In genomic region chr13:35833941-35834340, GRCm38 (mm10) we compare ENCODE assay signal across 17 mouse cellular contexts.
DNase-seq lines count a peak whose midpoint lies in the region; ATAC-seq and TF ChIP-seq lines count a peak whose summit lies in the region.
"Had no signal": no experiment of that assay in that cellular context is flagged by ENCODE, and none has a peak within 500 bp of the region (broad histone marks: within the 10 kb centered on the region; RNA-seq: fewer than 3 reads in every experiment).

No protein-coding gene starts in this region.

- no peak for TF ChIP-seq POLR2A in myocyte (IDR thresholded peaks at IDR 0.05; ENCODE audit: insufficient read length, low read depth)

- no peaks in the 10 kb centered on the region for H3K27me3 ChIP-seq in embryonic facial prominence, embryonic 13.5 days
- no peaks in the 10 kb centered on the region for H3K27me3 ChIP-seq in embryonic facial prominence, embryonic 10.5 days (replicated peaks; ENCODE audit: low read depth, poor library complexity, severe bottlenecking)
- no peaks in the 10 kb centered on the region for H3K27me3 ChIP-seq in kidney, embryonic 15.5 days
- H3K27me3 ChIP-seq in myocyte (ENCODE audit: control insufficient read depth, insufficient read depth, insufficient read length): no peaks in the 10 kb centered on the region
- no peaks in the 10 kb centered on the region for H3K27me3 ChIP-seq in lung, postnatal 0 days (replicated peaks; ENCODE audit: insufficient read depth, low read length)
- H3K27me3 ChIP-seq: embryonic facial prominence, embryonic 15.5 days; forebrain, embryonic 13.5 days; limb, embryonic 15.5 days; lung, embryonic 15.5 days had no signal

- H3K4me2 ChIP-seq in embryonic facial prominence, embryonic 13.5 days: no peak overlapping the region
- H3K4me2 ChIP-seq in kidney, embryonic 15.5 days: no peak overlapping the region
- H3K4me2 ChIP-seq in myocyte (ENCODE audit: low read depth): peak overlapping the region; percentile 77
- H3K4me2 ChIP-seq in lung, postnatal 0 days (replicated peaks; ENCODE audit: low read depth, low read length): no peak overlapping the region
- H3K4me2 ChIP-seq: embryonic facial prominence, embryonic 15.5 days; forebrain, embryonic 13.5 days; limb, embryonic 15.5 days; lung, embryonic 15.5 days had no signal

- 0 out of 2 replicates have a peak overlapping the region, but pooled peaks have one; percentile 16 for H3K27ac ChIP-seq in embryonic facial prominence, embryonic 13.5 days
- H3K27ac ChIP-seq in embryonic facial prominence, embryonic 10.5 days (replicated peaks): no peak overlapping the region
- no peak overlapping the region for H3K27ac ChIP-seq in kidney, embryonic 15.5 days
- H3K27ac ChIP-seq in lung, postnatal 0 days (ENCODE audit: low read length): no peak overlapping the region
- H3K27ac ChIP-seq: embryonic facial prominence, embryonic 15.5 days; forebrain, embryonic 13.5 days; hindbrain, postnatal 0 days; limb, embryonic 15.5 days; lung, embryonic 15.5 days had no signal

- H3ac ChIP-seq in myocyte (ENCODE audit: control insufficient read depth, insufficient read length): no peak overlapping the region

- H3K79me2 ChIP-seq in myocyte (ENCODE audit: control insufficient read depth, insufficient read depth): peaks cover 16% of the 10 kb centered on the region

- WGBS in embryonic facial prominence, embryonic 13.5 days: 23% methylated on average over 6 of the region's 6 CpGs
- 45% methylated on average over 6 of the region's 6 CpGs for WGBS in embryonic facial prominence, embryonic 10.5 days
- WGBS in kidney, embryonic 15.5 days: 31% methylated on average over 6 of the region's 6 CpGs
- 33% methylated on average over 6 of the region's 6 CpGs for WGBS in lung, postnatal 0 days

- no peak for TF ChIP-seq CTCF in lung, postnatal 0 days (IDR thresholded peaks at IDR 0.05)

- H3K9ac ChIP-seq in embryonic facial prominence, embryonic 13.5 days: no peak overlapping the region
- no peak overlapping the region for H3K9ac ChIP-seq in kidney, embryonic 15.5 days
- no peak overlapping the region for H3K9ac ChIP-seq in lung, postnatal 0 days (replicated peaks; ENCODE audit: low read depth)
- H3K9ac ChIP-seq: embryonic facial prominence, embryonic 15.5 days; forebrain, embryonic 13.5 days; limb, embryonic 15.5 days; lung, embryonic 15.5 days had no signal

- no peak for DNase-seq in embryonic facial prominence, embryonic 10.5 days (ENCODE audit: low spot score)
- DNase-seq in kidney, postnatal 14 days: no peak
- peak; percentile 22 for DNase-seq in urinary bladder, postnatal 14 days (ENCODE audit: low spot score)
- no peak for DNase-seq in urinary bladder, postnatal 4 days (ENCODE audit: low spot score in 2 of 2)
- no peak for DNase-seq in lung, postnatal 0 days (ENCODE audit: low spot score)
- DNase-seq: adrenal gland, postnatal 25 days; cerebellum, adult 2 months; kidney, adult 18-20 months; thymus, postnatal 36 days had no signal

- no peak for ATAC-seq in embryonic facial prominence, embryonic 13.5 days (ENCODE audit: insufficient number of reproducible peaks, insufficient read depth, low FRiP score, low TSS enrichment, low read depth)
- ATAC-seq in kidney, embryonic 15.5 days (replicated peaks; ENCODE audit: low FRiP score): peak; percentile 78; the same call in 1 of the 2 replicates
- no peak for ATAC-seq in lung, postnatal 0 days
- ATAC-seq: forebrain, embryonic 13.5 days; hindbrain, postnatal 0 days had no signal

- TF ChIP-seq EP300 in lung, postnatal 0 days (IDR thresholded peaks at IDR 0.05): no peak

- H3K36me3 ChIP-seq in embryonic facial prominence, embryonic 13.5 days: 0 out of 2 replicates have a peak, but pooled peaks cover 3% of the 10 kb centered on the region
- peaks cover 5% of the 10 kb centered on the region for H3K36me3 ChIP-seq in embryonic facial prominence, embryonic 10.5 days (replicated peaks)
- no peaks in the 10 kb centered on the region for H3K36me3 ChIP-seq in kidney, embryonic 15.5 days
- H3K36me3 ChIP-seq in myocyte (ENCODE audit: control insufficient read depth, insufficient read depth): no peaks in the 10 kb centered on the region
- H3K36me3 ChIP-seq in lung, postnatal 0 days (ENCODE audit: insufficient read depth, low read length): no peaks in the 10 kb centered on the region

- peaks cover 13% of the 10 kb centered on the region for H3K4me1 ChIP-seq in embryonic facial prominence, embryonic 13.5 days
- H3K4me1 ChIP-seq in embryonic facial prominence, embryonic 10.5 days: peaks cover 17% of the 10 kb centered on the region
- peaks cover 8% of the 10 kb centered on the region for H3K4me1 ChIP-seq in kidney, embryonic 15.5 days
- no peaks in the 10 kb centered on the region; the same call in 1 of the 2 replicates for H3K4me1 ChIP-seq in lung, postnatal 0 days (ENCODE audit: insufficient read depth, low read depth, low read length)

- H3K9me3 ChIP-seq in embryonic facial prominence, embryonic 13.5 days: no peaks in the 10 kb centered on the region
- no peaks in the 10 kb centered on the region for H3K9me3 ChIP-seq in embryonic facial prominence, embryonic 10.5 days
- no peaks in the 10 kb centered on the region for H3K9me3 ChIP-seq in kidney, embryonic 15.5 days (replicated peaks)
- H3K9me3 ChIP-seq in lung, postnatal 0 days (ENCODE audit: low read length): no peaks in the 10 kb centered on the region
- H3K9me3 ChIP-seq: embryonic facial prominence, embryonic 15.5 days; forebrain, embryonic 13.5 days; limb, embryonic 15.5 days; lung, embryonic 15.5 days had no signal

- no peak overlapping the region for H3K4me3 ChIP-seq in embryonic facial prominence, embryonic 13.5 days
- no peak overlapping the region for H3K4me3 ChIP-seq in embryonic facial prominence, embryonic 10.5 days
- no peak overlapping the region for H3K4me3 ChIP-seq in kidney, embryonic 15.5 days (replicated peaks)
- no peak overlapping the region for H3K4me3 ChIP-seq in myocyte
- H3K4me3 ChIP-seq in lung, postnatal 0 days (ENCODE audit: low read depth, low read length): no peak overlapping the region
- H3K4me3 ChIP-seq: embryonic facial prominence, embryonic 15.5 days; forebrain, embryonic 13.5 days; limb, embryonic 15.5 days; lung, embryonic 15.5 days had no signal

TF ChIP-seq in myocyte, 11 proteins besides CTCF, POLR2A, EP300 and RAD21:
- TF ChIP-seq USF1 (IDR thresholded peaks at IDR 0.05; ENCODE audit: low read depth): no peak
- TF ChIP-seq E2F4 (IDR thresholded peaks at IDR 0.05; ENCODE audit: insufficient read depth): no peak
- no peak for TF ChIP-seq POLR2AphosphoS2 (IDR thresholded peaks at IDR 0.05; ENCODE audit: insufficient read length, low read depth)
- no peak for TF ChIP-seq CEBPB (IDR thresholded peaks at IDR 0.05; ENCODE audit: insufficient read depth, poor library complexity, severe bottlenecking)
- no peak for TF ChIP-seq SRF (IDR thresholded peaks at IDR 0.05; ENCODE audit: control insufficient read depth, insufficient read length, low read depth)
- TF ChIP-seq TCF12 (IDR thresholded peaks at IDR 0.05; ENCODE audit: insufficient read depth, poor library complexity, severe bottlenecking): no peak
- no peak for TF ChIP-seq TCF3 (IDR thresholded peaks at IDR 0.05; ENCODE audit: insufficient read length, low read depth)
